Mouse (Mus musculus) kidney, postnatal 0 days (tissue): ENCODE measurements around the gene Rab35. TPM values are rescaled to one million over a fixed set of nuclear protein-coding genes. Genes with fewer than 3 reads are reported as not detected.

Experiments used
- ATAC-seq: fragments of 200-750 bp; cut with Nextera tagmentation; replicated peaks from 2 replicates; pipeline ENCODE4 v1.8.0; 2017; ENCODE audit warnings: low read depth, moderate number of reproducible peaks, moderate TSS enrichment, moderate library complexity; ENCODE audit not compliant: low FRiP score
- DNase-seq: peaks from one replicate; pipeline ENCODE4 v3.0.0-alpha.2; 2016; ENCODE audit warnings: low spot score
- H3K27ac ChIP-seq: fragments of 300-500 bp; sonication (generic); 2 replicates; pipeline ENCODE4 v1.5.1; 2014; ENCODE audit warnings: mild to moderate bottlenecking
- H3K27me3 ChIP-seq: fragments of 300-500 bp; sonication (generic); 2 replicates; pipeline ENCODE4 v1.6.1; 2014; ENCODE audit warnings: low read length, mixed read lengths; ENCODE audit not compliant: insufficient read depth
- H3K36me3 ChIP-seq: fragments of 300-500 bp; sonication (generic); 2 replicates; pipeline ENCODE4 v1.6.1; 2014; ENCODE audit warnings: low read length, mixed read lengths; ENCODE audit not compliant: insufficient read depth
- H3K4me1 ChIP-seq: fragments of 300-500 bp; sonication (generic); replicated peaks from 2 replicates; pipeline ENCODE4 v1.6.1; 2014; ENCODE audit warnings: antibody characterized with exemption, low read length, mixed read lengths; ENCODE audit not compliant: insufficient read depth
- H3K4me2 ChIP-seq: fragments of 300-500 bp; sonication (generic); 2 replicates; pipeline ENCODE4 v1.6.1; 2014; ENCODE audit warnings: mild to moderate bottlenecking, low read length, moderate library complexity, mixed read lengths
- H3K4me3 ChIP-seq: fragments of 300-500 bp; sonication (generic); replicated peaks from 2 replicates; pipeline ENCODE4 v1.5.1; 2014; ENCODE audit warnings: low read depth, low read length
- H3K9ac ChIP-seq: fragments of 300-500 bp; sonication (generic); 2 replicates; pipeline ENCODE4 v1.6.1; 2014; ENCODE audit warnings: low read depth, low read length
- H3K9me3 ChIP-seq: fragments of 300-500 bp; sonication (generic); replicated peaks from 2 replicates; pipeline ENCODE4 v1.6.1; 2016; ENCODE audit warnings: low read length, inconsistent platforms, mixed read lengths
- CTCF ChIP-seq: IDR thresholded peaks from 2 replicates; pipeline ENCODE4 v1.5.1; 2016; ENCODE audit warnings: antibody characterized with exemption, low read depth, mild to moderate bottlenecking, moderate library complexity
- WGBS: fragments of 180-500 bp; shearing (Covaris S2); extraction: QIAGEN DNeasy Blood & Tissue Kit; methylation state at CpG from one replicate; pipeline ENCODE4 v1.1.7; 2014; 5-methylcytosine and 5-hydroxymethylcytosine counted together
- polyA plus RNA-seq: library from polyadenylated mRNA; unstranded; fragments of >200 nt; fragmentation: Nextera tagmentation; extraction: Ambion mirVana; gene quantifications from 2 replicates; pipeline ENCODE4 v1.2.1, GENCODE M21; 2015

Gene Rab35
- polyA plus RNA-seq, 1 experiment from 2014 or later: 18.5 TPM

DNA sequence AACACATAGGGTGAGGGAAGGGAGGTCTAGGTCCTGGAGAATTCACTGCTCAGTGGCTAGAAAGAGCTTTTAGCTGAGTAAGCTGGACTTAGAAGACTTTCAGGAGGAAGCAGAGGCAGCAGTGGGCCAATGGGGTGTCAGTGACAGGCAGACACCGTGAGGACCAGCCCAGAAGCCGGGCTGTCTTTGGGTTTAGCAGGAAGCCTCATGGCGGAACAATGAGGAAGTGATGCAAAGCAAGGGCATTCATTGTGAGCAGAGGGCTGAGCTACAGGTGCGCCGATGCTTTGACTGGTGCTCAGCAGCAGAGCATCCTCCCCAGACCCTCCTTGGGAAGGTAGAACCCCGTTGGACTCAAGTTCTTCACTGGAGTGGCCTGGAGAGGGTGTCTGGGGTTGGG lies 3.8 kb downstream of the Rab35 start:
- Histone ChIP-seq H3K4me1 (peaks cover 15% of the 10 kb centered on the region), H3K9me3 (no peaks in the 10 kb centered on the region), H3K27ac (no peak overlapping the region), H3K4me2 (no peak overlapping the region), H3K9ac (no peak overlapping the region), H3K27me3 (no peaks in the 10 kb centered on the region), H3K36me3 (peaks cover 22% of the 10 kb centered on the region), H3K4me3 (no peak overlapping the region)
- ATAC-seq: no peak
- no peak for DNase-seq
- TF ChIP-seq CTCF: no peak
- 59% methylated on average over 6 of the region's 6 CpGs for WGBS

GRCm38 (mm10) chr5:115644192-115644591 lies 12.5 kb downstream of the Rab35 start:
- peak; percentile 43; the same call in 1 of the 2 replicates for TF ChIP-seq CTCF
- no peak overlapping the region for H3K9ac ChIP-seq
- no peak overlapping the region for H3K4me3 ChIP-seq
- ATAC-seq (no peak), DNase-seq (no peak)
- WGBS: 82% methylated on average over 9 of the region's 9 CpGs
- H3K36me3 ChIP-seq: peaks cover 72% of the 10 kb centered on the region
- no peak overlapping the region for H3K4me2 ChIP-seq
- H3K4me1 ChIP-seq: no peaks in the 10 kb centered on the region
- H3K27ac ChIP-seq: no peak overlapping the region
- no peaks in the 10 kb centered on the region for H3K27me3 ChIP-seq
- H3K9me3 ChIP-seq: no peaks in the 10 kb centered on the region

- DNase-seq (peak; percentile 44), ATAC-seq (peak; percentile 17)
- Histone ChIP-seq H3K27ac (peak overlapping the region; percentile 74), H3K9ac (0 out of 2 replicates have a peak overlapping the region, but pooled peaks have one; percentile 5), H3K4me1 (no peaks in the 10 kb centered on the region; the same call in 1 of the 2 replicates), H3K36me3 (peaks cover 30% of the 10 kb centered on the region), H3K4me2 (no peak overlapping the region), H3K9me3 (no peaks in the 10 kb centered on the region), H3K4me3 (no peak overlapping the region), H3K27me3 (no peaks in the 10 kb centered on the region)
- TF ChIP-seq CTCF: no peak
- WGBS: 48% methylated on average over 3 of the region's 3 CpGs
Measured at GRCm38 (mm10) chr5:115648876-115649275, 17.2 kb downstream of the Rab35 start.

DNA sequence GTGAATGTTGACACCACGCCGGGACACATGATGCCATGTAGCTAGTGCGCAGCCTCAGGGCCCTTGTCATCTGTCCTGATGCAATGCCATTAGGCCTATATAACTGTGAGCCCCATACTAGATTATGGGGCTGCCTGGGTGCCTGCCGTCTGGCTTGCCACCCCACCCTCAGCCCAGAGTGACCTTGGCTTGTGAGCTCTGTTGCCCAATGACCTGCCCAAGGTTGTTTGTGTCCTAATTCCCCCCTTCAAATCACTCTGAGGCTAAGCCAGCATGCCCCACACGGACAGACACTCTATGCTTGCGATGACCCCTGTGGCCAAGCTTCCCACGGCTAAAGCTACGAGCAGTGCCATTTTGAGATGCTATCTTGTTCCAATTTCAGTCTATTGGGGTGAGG lies 18.0 kb downstream of the Rab35 start:
- Histone ChIP-seq H3K27ac (peak overlapping the region; percentile 74; the same call in 1 of the 2 replicates), H3K36me3 (peaks cover 27% of the 10 kb centered on the region), H3K9me3 (no peaks in the 10 kb centered on the region), H3K4me1 (no peaks in the 10 kb centered on the region; the same call in 1 of the 2 replicates), H3K4me3 (no peak overlapping the region), H3K9ac (no peak overlapping the region), H3K27me3 (no peaks in the 10 kb centered on the region), H3K4me2 (no peak overlapping the region)
- TF ChIP-seq CTCF: no peak
- ATAC-seq (no peak), DNase-seq (no peak)
- 82% methylated on average over 8 of the region's 8 CpGs for WGBS

GRCm38 (mm10) chr5:115650885-115651284 lies 19.2 kb downstream of the Rab35 start:
- no peak for TF ChIP-seq CTCF
- WGBS: 88% methylated on average over 10 of the region's 10 CpGs
- H3K4me2 ChIP-seq: no peak overlapping the region

DNA sequence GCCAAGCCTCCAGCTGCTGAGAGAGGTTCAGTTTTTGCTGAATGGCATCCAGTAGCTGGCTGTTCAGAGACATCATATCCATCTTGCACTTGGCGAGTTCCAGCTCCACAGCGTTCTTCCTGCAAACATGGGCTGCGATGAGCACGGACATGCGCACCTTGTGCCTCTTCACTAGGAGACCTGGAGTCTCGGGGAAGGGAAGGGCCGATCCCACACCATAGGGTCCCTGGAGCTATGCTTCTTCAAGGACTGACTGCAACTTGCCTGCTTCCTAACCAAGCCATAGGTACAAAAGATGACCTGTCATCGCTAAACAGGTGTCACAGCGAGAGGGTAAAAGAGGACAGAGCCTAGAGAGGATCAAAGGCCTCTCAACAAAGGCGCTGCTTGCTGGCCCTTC lies 20.1 kb downstream of the Rab35 start:
- H3K36me3 ChIP-seq: peaks cover 8% of the 10 kb centered on the region
- ATAC-seq (no peak), DNase-seq (no peak)
- H3K9me3 ChIP-seq: no peaks in the 10 kb centered on the region
- H3K4me1 ChIP-seq: no peaks in the 10 kb centered on the region; the same call in 1 of the 2 replicates
- 87% methylated on average over 10 of the region's 10 CpGs for WGBS
- no peak overlapping the region for H3K9ac ChIP-seq
- no peaks in the 10 kb centered on the region for H3K27me3 ChIP-seq
- no peak overlapping the region for H3K27ac ChIP-seq
- no peak overlapping the region for H3K4me3 ChIP-seq
- TF ChIP-seq CTCF: no peak
- H3K4me2 ChIP-seq: no peak overlapping the region

More at GRCm38 (mm10) chr5:115650885-115651284, 19.2 kb downstream of the Rab35 start:
- ATAC-seq: no peak
- no peak overlapping the region for H3K27ac ChIP-seq
- no peaks in the 10 kb centered on the region for H3K27me3 ChIP-seq
- peaks cover 18% of the 10 kb centered on the region for H3K36me3 ChIP-seq
- DNase-seq: no peak
- H3K9me3 ChIP-seq: no peaks in the 10 kb centered on the region
- H3K4me3 ChIP-seq: no peak overlapping the region
- no peak overlapping the region for H3K9ac ChIP-seq
- H3K4me1 ChIP-seq: no peaks in the 10 kb centered on the region; the same call in 1 of the 2 replicates
